Mouse (Mus musculus) B cell, adult 62 days (primary cell): ENCODE results near the gene 5730455P16Rik. TPM values are rescaled to one million over a fixed set of nuclear protein-coding genes. Genes with fewer than 3 reads are reported as not detected.

ENCODE experiments used
- total RNA-seq: library from RNA; stranded (reverse); gene quantifications from 4 replicates; pipeline ENCODE4 v1.2.4, GENCODE M21; 2023

5730455P16Rik gene
- 11.3 to 17.7 TPM (median 14.8 TPM) in 4 replicates for total RNA-seq

GRCm38 (mm10) chr11:80377712-80378451 lies at the start of gene 5730455P16Rik:
5730455P16Rik (minus strand) TSS chr11:80378034.

DNA sequence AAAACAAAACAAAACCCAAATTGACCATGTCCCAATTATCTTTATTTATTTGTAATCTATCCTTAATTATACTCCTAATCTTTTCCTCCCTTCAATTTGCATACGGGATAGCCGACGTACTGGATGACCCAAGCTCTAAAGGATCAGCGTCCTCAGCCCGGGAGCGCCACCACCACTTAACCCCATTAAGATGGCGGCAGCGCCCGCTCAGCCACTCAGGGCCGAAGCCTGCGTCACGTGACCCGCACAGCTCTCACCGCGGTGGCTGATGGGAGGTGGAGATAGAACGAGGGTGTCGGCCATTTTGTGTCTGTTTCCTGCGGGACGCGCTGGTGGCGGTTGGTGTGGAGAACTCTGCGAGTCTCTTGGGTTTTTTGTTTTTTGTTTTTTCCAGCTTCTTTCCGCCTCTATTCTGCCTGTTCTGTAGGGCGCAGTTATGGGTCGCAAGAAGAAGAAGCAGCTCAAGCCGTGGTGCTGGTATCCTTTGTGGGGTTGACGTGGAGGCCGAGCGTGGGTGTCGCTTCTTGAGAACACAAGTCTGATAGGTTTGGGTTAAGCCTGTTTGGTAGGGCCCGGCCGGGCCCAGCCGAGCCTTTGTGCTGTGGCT lies 5.3 kb upstream of the 5730455P16Rik start, which contains the start of gene Zfp207:
Gene Zfp207 (plus strand): TSS at position 261 of the 607 bp plus-strand sequence.

Other genes starting within 250 kb of the 5730455P16Rik start
- gene Tefm, start 235.9 kb downstream of the 5730455P16Rik start, total RNA-seq, result 4.0 to 8.9 TPM (median 6.2 TPM) in 4 replicates
- 0.73 to 1.4 TPM (median 0.80 TPM) in 3 of 4 replicates, not detected in the other for gene Adap2, start 223.9 kb downstream of the 5730455P16Rik start, total RNA-seq
- 8.1 to 12.2 TPM (median 9.3 TPM) in 4 replicates for gene Rnf135, start 194.2 kb downstream of the 5730455P16Rik start, total RNA-seq
- 42.9 to 50.8 TPM (median 48.8 TPM) in 4 replicates for gene Rhot1, start 169.0 kb downstream of the 5730455P16Rik start, total RNA-seq
- 0.26 to 0.75 TPM (median 0.50 TPM) in 4 replicates for gene Rhbdl3, start 77.1 kb downstream of the 5730455P16Rik start, total RNA-seq
- gene Zfp207, start 5.2 kb upstream of the 5730455P16Rik start, total RNA-seq, result 185 to 209 TPM (median 195 TPM) in 4 replicates
- gene Psmd11, start 50.6 kb upstream of the 5730455P16Rik start, total RNA-seq, result 105 to 116 TPM (median 109 TPM) in 4 replicates
- 12.6 to 18.3 TPM (median 16.8 TPM) in 4 replicates for gene Cdk5r1, start 99.0 kb upstream of the 5730455P16Rik start, total RNA-seq